Mouse (Mus musculus): ENCODE results near the gene Pdia4. TPM values are rescaled to one million over a fixed set of nuclear protein-coding genes. Genes with fewer than 3 reads are reported as not detected.

Pdia4 gene
- 3.7 and 6.4 TPM in 2 replicates for polyA plus RNA-seq (2012; rRNA removed)

GRCm38 (mm10) chr6:47813257-47813878 is at the start of gene Pdia4:
Gene Pdia4, minus strand, starts transcription at chr6:47813430.

DNA sequence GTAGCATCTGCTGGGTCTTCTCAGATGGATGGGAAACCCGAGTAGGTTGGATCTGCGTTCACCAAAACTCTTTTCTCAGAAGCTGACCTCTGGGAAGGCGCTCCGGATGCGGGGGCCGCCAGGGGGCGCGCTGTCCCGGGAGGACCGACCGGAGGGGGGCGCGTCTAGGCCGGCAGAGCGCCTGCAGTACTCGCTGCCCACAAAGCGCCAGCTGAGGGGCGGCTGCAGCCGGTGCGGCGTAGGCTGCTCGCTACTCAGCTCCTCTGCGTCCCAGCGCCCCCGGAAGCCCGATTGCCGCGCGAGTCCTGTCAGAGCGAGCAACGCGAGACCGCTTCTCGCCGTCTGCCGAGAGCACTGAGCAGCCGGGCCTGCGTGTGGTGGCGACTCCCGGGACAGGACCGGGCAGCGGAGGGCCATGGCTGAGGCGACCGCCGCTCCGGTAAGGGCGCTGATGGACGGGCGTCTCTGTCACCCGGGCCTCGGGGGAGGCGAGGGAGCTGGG is 22.3 kb upstream of the Pdia4 start, which contains the start of gene Zfp398:
Gene Zfp398, plus strand, starts transcription at position 180 of the 502 bp plus-strand sequence.

DNA sequence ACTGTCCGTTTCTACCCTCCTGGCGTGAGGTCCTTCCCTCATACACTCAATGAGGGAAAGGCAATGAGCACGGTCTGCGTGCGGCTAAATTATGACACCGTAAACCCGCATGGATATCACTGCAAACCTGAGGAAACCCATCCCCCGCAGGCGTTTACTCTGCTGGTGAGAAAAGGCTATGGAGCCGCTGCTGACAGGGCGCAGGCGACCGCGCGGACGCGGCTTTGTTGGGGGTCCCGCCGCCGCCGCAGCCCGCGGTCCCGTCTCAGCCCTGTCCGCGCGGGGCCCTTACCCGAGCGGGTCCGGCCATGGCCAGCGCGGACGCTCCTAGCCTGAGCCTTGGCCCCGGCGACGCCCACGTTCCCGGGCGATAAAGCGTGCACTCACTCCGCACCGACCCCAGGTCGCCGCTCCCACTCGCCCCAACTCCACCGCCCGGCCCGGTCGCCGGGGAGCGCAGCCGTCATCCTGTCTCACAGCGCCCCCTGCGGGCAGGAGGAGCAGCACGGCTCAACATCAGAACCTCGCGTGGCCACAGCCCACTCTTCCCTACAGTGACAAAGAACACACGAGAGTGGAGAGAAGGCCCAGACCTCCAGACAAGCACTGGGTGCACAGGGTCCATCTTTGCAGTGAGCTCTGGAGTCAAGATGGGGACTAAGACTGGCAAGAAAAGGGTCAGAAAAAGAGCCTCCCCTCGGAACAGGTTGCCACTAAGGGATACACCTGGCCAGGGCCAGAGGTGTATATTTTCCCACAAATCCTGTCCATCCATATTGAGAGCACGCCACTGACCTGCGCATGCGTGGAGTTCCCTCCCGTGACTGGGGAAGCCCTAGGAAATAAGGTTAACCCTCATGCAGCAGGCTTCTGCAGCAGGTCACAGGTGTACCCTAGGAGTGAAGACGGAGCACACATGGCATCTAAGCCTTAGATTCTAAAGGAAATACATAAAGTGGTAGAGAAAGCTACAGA is 17.2 kb upstream of the Pdia4 start, which contains the start of gene Zfp786:
Gene Zfp786, minus strand, starts transcription at position 764 of the 975 bp plus-strand sequence.

Other genes starting within 250 kb of the Pdia4 start
- gene Ezh2, start 218.1 kb downstream of the Pdia4 start, polyA plus RNA-seq (2012; rRNA removed), result 0.51 and 1.6 TPM in 2 replicates
- gene Zfp786, start 17.4 kb upstream of the Pdia4 start, polyA plus RNA-seq (2012; rRNA removed), result 0.10 and 0.12 TPM in 2 replicates
- gene Zfp398, start 22.2 kb upstream of the Pdia4 start, polyA plus RNA-seq (2012; rRNA removed), result 2.7 and 3.1 TPM in 2 replicates
- gene Zfp282, start 63.8 kb upstream of the Pdia4 start, polyA plus RNA-seq (2012; rRNA removed), result 3.1 and 3.4 TPM in 2 replicates
- 2.9 and 3.7 TPM in 2 replicates for gene Zfp212, start 107.0 kb upstream of the Pdia4 start, polyA plus RNA-seq (2012; rRNA removed)
- gene Zfp956, start 140.0 kb upstream of the Pdia4 start, polyA plus RNA-seq (2012; rRNA removed), result 3.1 and 4.2 TPM in 2 replicates
- 9.9 and 10.4 TPM in 2 replicates for gene Zfp777, start 235.5 kb upstream of the Pdia4 start, polyA plus RNA-seq (2012; rRNA removed)

Measured in stomach, adult 2 months (tissue).